Mouse (Mus musculus): Measurements from ENCODE around the gene Gimap9. TPM values are rescaled to one million over a fixed set of nuclear protein-coding genes. Genes with fewer than 3 reads are reported as not detected.
A peak's percentile ranks its signal among the peaks of the same experiment; 100 is the strongest.

The Gimap9 gene
- polyA plus RNA-seq, 1 experiment: 49.6 TPM

- Histone ChIP-seq H3K27ac (ENCODE audit: control insufficient read depth, insufficient read depth, low read length) (no peak overlapping the region), H3K36me3 (ENCODE audit: control insufficient read depth, insufficient read depth, low read length) (peaks cover 22% of the 10 kb centered on the region), H3K27me3 (ENCODE audit: control insufficient read depth, insufficient read depth, low read length) (no peaks in the 10 kb centered on the region), H3K4me3 (ENCODE audit: control insufficient read depth, insufficient read depth, low read length) (no peak overlapping the region), H3K4me1 (replicated peaks; ENCODE audit: control insufficient read depth, insufficient read depth, low read length) (peaks cover 20% of the 10 kb centered on the region)
- WGBS: 92% methylated on average over 4 of the region's 4 CpGs
- no peak for TF ChIP-seq CTCF (IDR thresholded peaks at IDR 0.05; ENCODE audit: borderline replicate concordance, control insufficient read depth, extremely low read depth, insufficient read depth, low read length, poor library complexity)
- no peak for TF ChIP-seq POLR2A (IDR thresholded peaks at IDR 0.05; ENCODE audit: control insufficient read depth, extremely low read depth, insufficient read depth, low read length, poor library complexity)
- DNase-seq: no peak
Observed at GRCm38 (mm10) chr6:48648779-48649178, 27.1 kb upstream of the Gimap9 start.

- Histone ChIP-seq H3K27ac (ENCODE audit: control insufficient read depth, insufficient read depth, low read length) (no peak overlapping the region), H3K4me3 (ENCODE audit: control insufficient read depth, insufficient read depth, low read length) (no peak overlapping the region), H3K4me1 (replicated peaks; ENCODE audit: control insufficient read depth, insufficient read depth, low read length) (peaks cover 20% of the 10 kb centered on the region), H3K36me3 (ENCODE audit: control insufficient read depth, insufficient read depth, low read length) (peaks cover 22% of the 10 kb centered on the region), H3K27me3 (ENCODE audit: control insufficient read depth, insufficient read depth, low read length) (no peaks in the 10 kb centered on the region)
- no peak for DNase-seq
- 96% methylated on average over 9 of the region's 9 CpGs for WGBS
- TF ChIP-seq POLR2A (IDR thresholded peaks at IDR 0.05; ENCODE audit: control insufficient read depth, extremely low read depth, insufficient read depth, low read length, poor library complexity) (no peak), CTCF (IDR thresholded peaks at IDR 0.05; ENCODE audit: borderline replicate concordance, control insufficient read depth, extremely low read depth, insufficient read depth, low read length, poor library complexity) (no peak)
Observed at GRCm38 (mm10) chr6:48650041-48650440, 25.9 kb upstream of the Gimap9 start.

DNA sequence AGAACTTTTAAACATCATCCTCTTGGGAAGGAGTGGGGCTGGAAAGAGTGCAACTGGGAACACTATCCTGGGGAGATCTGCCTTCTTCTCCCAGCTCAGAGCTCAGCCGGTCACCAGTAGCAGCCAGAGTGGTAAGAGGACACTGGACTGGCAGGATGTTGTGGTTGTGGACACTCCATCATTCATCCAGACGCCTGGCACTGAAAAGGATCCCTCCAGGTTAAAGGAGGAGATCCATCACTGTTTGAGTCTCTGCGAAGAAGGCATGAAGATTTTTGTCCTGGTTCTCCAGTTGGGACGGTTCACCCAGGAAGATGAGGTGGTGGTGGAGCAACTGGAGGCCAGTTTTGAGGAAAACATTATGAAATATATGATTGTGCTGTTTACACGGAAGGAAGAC lies 17.2 kb upstream of the Gimap9 start:
- no peak for TF ChIP-seq CTCF (IDR thresholded peaks at IDR 0.05; ENCODE audit: borderline replicate concordance, control insufficient read depth, extremely low read depth, insufficient read depth, low read length, poor library complexity)
- TF ChIP-seq POLR2A (IDR thresholded peaks at IDR 0.05; ENCODE audit: control insufficient read depth, extremely low read depth, insufficient read depth, low read length, poor library complexity): no peak
- H3K4me3 ChIP-seq (ENCODE audit: control insufficient read depth, insufficient read depth, low read length): no peak overlapping the region
- no peaks in the 10 kb centered on the region for H3K27me3 ChIP-seq (ENCODE audit: control insufficient read depth, insufficient read depth, low read length)
- peaks cover 28% of the 10 kb centered on the region for H3K36me3 ChIP-seq (ENCODE audit: control insufficient read depth, insufficient read depth, low read length)
- 88% methylated on average over 5 of the region's 5 CpGs for WGBS
- H3K27ac ChIP-seq (ENCODE audit: control insufficient read depth, insufficient read depth, low read length): no peak overlapping the region
- no peak for DNase-seq
- peaks cover 11% of the 10 kb centered on the region for H3K4me1 ChIP-seq (replicated peaks; ENCODE audit: control insufficient read depth, insufficient read depth, low read length)

- DNase-seq: no peak
- no peak for TF ChIP-seq POLR2A (IDR thresholded peaks at IDR 0.05; ENCODE audit: control insufficient read depth, extremely low read depth, insufficient read depth, low read length, poor library complexity)
- no peak for TF ChIP-seq CTCF (IDR thresholded peaks at IDR 0.05; ENCODE audit: borderline replicate concordance, control insufficient read depth, extremely low read depth, insufficient read depth, low read length, poor library complexity)
- Histone ChIP-seq H3K4me1 (replicated peaks; ENCODE audit: control insufficient read depth, insufficient read depth, low read length) (peaks cover 31% of the 10 kb centered on the region), H3K36me3 (ENCODE audit: control insufficient read depth, insufficient read depth, low read length) (no peaks in the 10 kb centered on the region), H3K4me3 (ENCODE audit: control insufficient read depth, insufficient read depth, low read length) (no peak overlapping the region), H3K27ac (ENCODE audit: control insufficient read depth, insufficient read depth, low read length) (no peak overlapping the region), H3K27me3 (ENCODE audit: control insufficient read depth, insufficient read depth, low read length) (no peaks in the 10 kb centered on the region)
- WGBS: 75% methylated on average over 4 of the region's 4 CpGs
Observed at GRCm38 (mm10) chr6:48664750-48665149, 11.2 kb upstream of the Gimap9 start.

GRCm38 (mm10) chr6:48665471-48665870 lies 10.5 kb upstream of the Gimap9 start:
- Histone ChIP-seq H3K4me3 (ENCODE audit: control insufficient read depth, insufficient read depth, low read length) (no peak overlapping the region), H3K36me3 (ENCODE audit: control insufficient read depth, insufficient read depth, low read length) (no peaks in the 10 kb centered on the region), H3K27me3 (ENCODE audit: control insufficient read depth, insufficient read depth, low read length) (no peaks in the 10 kb centered on the region), H3K27ac (ENCODE audit: control insufficient read depth, insufficient read depth, low read length) (no peak overlapping the region), H3K4me1 (replicated peaks; ENCODE audit: control insufficient read depth, insufficient read depth, low read length) (peaks cover 31% of the 10 kb centered on the region)
- TF ChIP-seq POLR2A (IDR thresholded peaks at IDR 0.05; ENCODE audit: control insufficient read depth, extremely low read depth, insufficient read depth, low read length, poor library complexity) (no peak), CTCF (IDR thresholded peaks at IDR 0.05; ENCODE audit: borderline replicate concordance, control insufficient read depth, extremely low read depth, insufficient read depth, low read length, poor library complexity) (no peak)
- over 99% methylated on average over 9 of the region's 9 CpGs for WGBS
- DNase-seq: no peak

DNA sequence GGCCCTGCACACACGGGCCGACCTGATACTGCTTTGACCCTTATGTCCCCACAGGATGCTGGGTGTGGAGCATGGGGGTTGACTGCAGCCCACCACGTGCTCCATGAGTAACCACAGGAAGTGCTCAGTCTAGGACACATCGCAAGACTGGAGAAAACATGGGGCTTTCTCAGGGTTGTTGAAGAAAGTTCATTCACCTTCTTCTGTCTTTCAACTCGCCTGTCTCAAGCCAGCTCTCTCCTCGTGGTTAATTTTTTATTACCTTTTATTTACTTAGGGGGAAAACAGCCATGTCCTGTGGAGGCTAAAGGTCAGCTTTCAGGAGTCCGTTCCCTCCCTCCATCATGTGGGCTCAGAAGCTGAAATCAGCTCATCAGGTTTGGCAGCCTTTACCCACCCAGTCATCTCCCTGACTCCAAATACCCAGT lies 9.8 kb upstream of the Gimap9 start:
- Histone ChIP-seq H3K27ac (ENCODE audit: control insufficient read depth, insufficient read depth, low read length) (peak overlapping the region; percentile 5; the same call in 1 of the 2 replicates), H3K36me3 (ENCODE audit: control insufficient read depth, insufficient read depth, low read length) (no peaks in the 10 kb centered on the region), H3K4me1 (replicated peaks; ENCODE audit: control insufficient read depth, insufficient read depth, low read length) (peaks cover 31% of the 10 kb centered on the region), H3K4me3 (ENCODE audit: control insufficient read depth, insufficient read depth, low read length) (no peak overlapping the region), H3K27me3 (ENCODE audit: control insufficient read depth, insufficient read depth, low read length) (no peaks in the 10 kb centered on the region)
- TF ChIP-seq CTCF (IDR thresholded peaks at IDR 0.05; ENCODE audit: borderline replicate concordance, control insufficient read depth, extremely low read depth, insufficient read depth, low read length, poor library complexity) (no peak), POLR2A (IDR thresholded peaks at IDR 0.05; ENCODE audit: control insufficient read depth, extremely low read depth, insufficient read depth, low read length, poor library complexity) (no peak)
- WGBS: 26% methylated on average over 7 of the region's 7 CpGs
- DNase-seq: no peak

DNA sequence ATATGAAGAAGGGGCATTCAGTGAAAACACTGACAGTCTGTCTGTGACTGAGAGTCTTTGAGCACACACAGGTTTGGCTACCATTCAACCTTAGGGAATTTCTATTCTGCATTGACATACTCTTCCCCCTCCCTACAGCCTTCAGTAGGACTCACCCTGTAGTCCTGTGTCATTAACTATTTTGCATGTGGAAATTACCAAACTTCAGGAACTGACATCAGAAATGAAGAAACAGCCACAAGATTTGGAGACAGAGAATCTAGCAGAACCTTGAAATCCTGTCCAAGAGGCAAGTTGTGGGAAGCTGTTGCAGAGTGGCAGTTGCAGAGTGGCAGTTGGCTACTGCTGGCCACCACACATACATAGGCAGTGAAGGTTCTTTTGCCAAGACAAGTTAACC lies 7.9 kb upstream of the Gimap9 start:
- no peak overlapping the region for H3K4me3 ChIP-seq (ENCODE audit: control insufficient read depth, insufficient read depth, low read length)

More for the DNA sequence above, 7.9 kb upstream of the Gimap9 start:
- no peak for TF ChIP-seq POLR2A (IDR thresholded peaks at IDR 0.05; ENCODE audit: control insufficient read depth, extremely low read depth, insufficient read depth, low read length, poor library complexity)
- no peak for TF ChIP-seq CTCF (IDR thresholded peaks at IDR 0.05; ENCODE audit: borderline replicate concordance, control insufficient read depth, extremely low read depth, insufficient read depth, low read length, poor library complexity)
- DNase-seq: no peak
- H3K4me1 ChIP-seq (replicated peaks; ENCODE audit: control insufficient read depth, insufficient read depth, low read length): peaks cover 28% of the 10 kb centered on the region
- no peak overlapping the region for H3K27ac ChIP-seq (ENCODE audit: control insufficient read depth, insufficient read depth, low read length)
- H3K36me3 ChIP-seq (ENCODE audit: control insufficient read depth, insufficient read depth, low read length): no peaks in the 10 kb centered on the region
- no peaks in the 10 kb centered on the region for H3K27me3 ChIP-seq (ENCODE audit: control insufficient read depth, insufficient read depth, low read length)

Data from thymus, adult 2 months (tissue).